Mouse (Mus musculus) olfactory bulb, adult 2 months (tissue): ENCODE results near the gene Tex52. TPM values are rescaled to one million over a fixed set of nuclear protein-coding genes. Genes with fewer than 3 reads are reported as not detected.

ENCODE experiments used
- H3K27ac ChIP-seq: fragments of 200-500 bp; 2 replicates; pipeline ENCODE4 v1.5.1; 2012; ENCODE audit warnings: low read depth, low read length; ENCODE audit not compliant: insufficient read depth
- H3K4me1 ChIP-seq: fragments of 200-500 bp; 2 replicates; pipeline ENCODE4 v1.6.1; 2012; ENCODE audit warnings: low read length; ENCODE audit not compliant: control insufficient read depth, insufficient read depth
- H3K4me3 ChIP-seq: fragments of 200-500 bp; 2 replicates; pipeline ENCODE4 v1.5.1; 2012; ENCODE audit warnings: mild to moderate bottlenecking, low read depth, low read length, moderate library complexity; ENCODE audit not compliant: insufficient read depth
- CTCF ChIP-seq: fragments of 200-500 bp; IDR thresholded peaks from 2 replicates; pipeline ENCODE4 v1.5.1; 2012; ENCODE audit warnings: low read depth, mild to moderate bottlenecking, low read length, moderate library complexity; ENCODE audit not compliant: insufficient read depth
- POLR2A ChIP-seq: fragments of 200-500 bp; IDR thresholded peaks from 2 replicates; pipeline ENCODE4 v1.6.1; 2012; ENCODE audit warnings: mild to moderate bottlenecking, low read depth, low read length, moderate library complexity; ENCODE audit not compliant: insufficient read depth
- WGBS: fragments of 180-500 bp; shearing (Covaris S2); methylation state at CpG from one replicate; pipeline ENCODE4 v1.1.7; 2018; 5-methylcytosine and 5-hydroxymethylcytosine counted together
- polyA plus RNA-seq: library from polyadenylated mRNA; stranded (reverse); fragments of >200 nt; gene quantifications from 2 replicates; pipeline ENCODE4 v1.2.4, GENCODE M21; 2012; ENCODE audit warnings: low replicate concordance; ENCODE audit not compliant: missing spikeins, insufficient read depth, insufficient read length

Tex52 gene
- not detected in 2 replicates for polyA plus RNA-seq

DNA sequence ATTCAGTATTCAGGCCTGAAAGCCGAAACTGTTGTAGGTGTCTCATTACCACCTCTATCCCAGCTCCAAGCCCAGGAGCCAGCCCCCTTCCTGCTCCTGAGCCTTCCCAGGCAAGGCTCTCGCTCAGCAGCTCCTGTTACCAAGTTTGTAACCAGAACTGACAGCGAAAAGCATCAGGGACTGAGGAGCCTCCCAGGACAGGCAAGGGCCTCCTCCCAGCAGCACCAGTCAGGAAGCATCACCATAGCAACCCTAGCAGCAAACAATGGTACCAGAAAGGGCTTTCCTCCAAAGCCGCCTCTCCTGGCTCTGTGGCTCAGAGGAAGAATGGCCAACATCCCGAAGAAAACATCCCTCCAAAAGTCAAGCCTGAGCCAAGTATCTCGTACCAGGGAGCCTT lies at the start of gene Tex52, which contains the start of gene Gm44596:
Gene Tex52 (plus strand): TSS at position 265 of the 400 bp plus-strand sequence.
Gene Gm44596 (plus strand): TSS at position 312 of the 400 bp plus-strand sequence.
- no peak for TF ChIP-seq POLR2A
- no peak for TF ChIP-seq CTCF
- 17% methylated on average over 6 of the region's 6 CpGs for WGBS
- H3K4me3 ChIP-seq = no peak within 1 kb of the TSS
- peaks cover 16% of the 10 kb centered on the region for H3K4me1 ChIP-seq
- peak within 1 kb of the TSS; percentile 78 for H3K27ac ChIP-seq

DNA sequence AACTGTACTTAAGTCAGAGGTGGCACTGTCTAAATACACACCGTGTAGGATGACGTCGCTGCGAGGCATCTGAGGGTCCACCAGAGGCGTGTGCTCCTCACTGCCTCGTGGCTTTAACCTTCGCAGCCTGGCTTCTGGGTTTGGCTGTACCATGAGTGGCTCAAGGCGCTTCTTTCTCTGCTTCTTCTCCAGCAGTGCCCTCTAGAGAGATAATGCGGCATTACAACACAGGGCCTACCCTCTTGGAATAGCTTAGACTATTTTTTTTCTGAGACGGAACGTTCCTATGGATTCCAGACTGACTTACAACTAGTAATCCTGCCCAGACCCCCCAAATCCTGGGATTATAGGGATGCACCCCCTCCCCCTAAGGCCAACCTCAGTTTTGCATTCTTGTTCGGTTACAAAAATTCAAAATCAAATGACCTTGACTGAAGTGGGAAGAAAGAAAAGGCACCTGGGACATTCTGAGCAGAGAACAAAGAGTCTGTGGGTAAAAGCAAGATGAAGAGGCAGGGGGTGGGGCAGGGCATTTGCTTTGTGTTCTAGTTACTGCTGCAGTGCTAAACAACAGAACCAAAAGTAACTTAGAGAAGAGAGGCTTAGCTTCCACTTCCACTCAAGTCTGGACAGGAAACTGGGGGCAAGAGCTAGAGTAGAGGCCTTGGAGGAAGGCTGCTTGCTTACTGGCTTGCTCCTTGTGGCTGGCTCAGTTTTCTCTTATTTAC lies 40.7 kb upstream of the Tex52 start:
- WGBS = 13% methylated on average over 12 of the region's 12 CpGs
- Histone ChIP-seq H3K27ac (no peak overlapping the region), H3K4me3 (no peak overlapping the region), H3K4me1 (peaks cover 8% of the 10 kb centered on the region)
- peak; percentile 43; the same call in 1 of the 2 replicates for TF ChIP-seq CTCF
- no peak for TF ChIP-seq POLR2A

DNA sequence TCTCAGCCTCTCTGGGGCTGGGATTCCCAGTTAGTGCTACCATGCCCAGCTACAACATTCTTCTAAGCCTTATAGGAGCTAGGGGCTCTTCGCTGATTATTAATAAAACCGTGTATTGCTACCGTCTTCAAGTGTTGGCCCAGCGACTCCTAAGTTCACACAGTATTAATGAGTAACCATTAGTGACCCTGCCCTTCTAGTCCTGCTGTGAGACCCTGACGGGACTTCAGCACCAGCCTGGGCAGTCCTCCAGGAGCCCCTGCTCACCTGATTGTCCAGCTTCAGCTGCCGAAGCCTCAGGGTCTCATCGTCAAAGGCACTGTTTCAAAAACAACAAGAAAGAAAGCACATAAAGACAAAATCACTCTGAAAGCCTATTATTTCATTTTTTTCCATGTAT lies 37.8 kb upstream of the Tex52 start:
- no peak overlapping the region for H3K27ac ChIP-seq
- no peak overlapping the region for H3K4me3 ChIP-seq
- TF ChIP-seq CTCF = no peak
- no peak for TF ChIP-seq POLR2A
- peaks cover 13% of the 10 kb centered on the region for H3K4me1 ChIP-seq
- WGBS = 64% methylated on average over 7 of the region's 7 CpGs

DNA sequence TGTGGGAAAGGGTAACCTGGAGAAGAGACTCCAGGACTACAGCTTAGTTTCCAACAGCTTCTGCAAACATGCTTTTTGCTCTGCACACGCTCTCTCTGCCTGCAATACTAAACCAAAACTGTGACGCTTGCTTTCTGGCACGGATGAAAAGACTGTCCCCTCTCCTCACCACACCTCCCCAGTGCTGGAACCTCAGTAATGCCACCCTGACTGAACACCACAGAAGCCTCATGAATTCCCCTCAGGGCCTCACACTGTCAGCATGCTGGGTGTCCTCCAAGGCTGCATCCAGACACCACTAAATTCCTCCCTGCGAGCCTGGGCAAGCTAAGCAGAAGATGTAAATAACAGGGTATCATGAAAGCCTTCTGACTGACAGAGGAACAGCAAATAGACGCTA lies 36.4 kb upstream of the Tex52 start:
- WGBS = 17% methylated on average over 5 of the region's 5 CpGs
- TF ChIP-seq POLR2A = no peak
- TF ChIP-seq CTCF = no peak
- H3K4me3 ChIP-seq = no peak overlapping the region
- H3K4me1 ChIP-seq = peaks cover 13% of the 10 kb centered on the region
- peak overlapping the region; percentile 50; the same call in 1 of the 2 replicates for H3K27ac ChIP-seq

DNA sequence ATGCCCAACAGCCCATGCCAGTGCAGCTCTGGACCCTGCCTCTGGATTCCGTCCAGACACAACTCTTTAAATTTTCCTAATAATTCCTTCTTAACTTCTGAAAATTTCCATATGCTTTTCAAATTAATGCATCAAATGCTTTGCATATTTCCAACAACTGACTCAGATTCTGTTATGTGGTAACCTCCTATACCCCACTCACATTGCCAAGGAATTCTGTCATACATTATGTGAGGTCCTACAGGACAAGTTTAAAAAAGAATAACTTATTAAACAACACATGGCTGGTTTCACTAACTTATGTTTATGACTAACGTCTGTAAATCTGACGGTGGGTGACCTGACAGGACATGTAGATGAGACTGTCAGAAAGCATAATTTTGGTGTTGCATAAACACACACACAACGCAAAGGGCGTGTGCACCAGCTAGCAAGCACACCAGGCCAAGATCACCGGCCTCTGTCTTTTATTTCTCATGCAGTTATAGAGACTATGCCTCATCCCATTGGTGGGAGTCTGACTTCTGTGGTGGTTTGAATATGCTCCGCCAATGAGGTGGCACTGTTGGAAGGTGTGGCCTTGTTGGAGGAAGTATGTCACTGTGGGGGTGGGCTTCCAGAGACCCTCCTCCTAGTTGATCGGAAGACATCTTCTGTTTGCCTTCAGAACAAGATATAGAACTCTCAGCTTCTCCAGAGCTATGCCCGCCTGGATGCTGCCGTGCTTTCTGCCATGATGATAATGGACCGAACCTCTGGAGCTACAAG lies 33.1 kb upstream of the Tex52 start:
- WGBS = 94% methylated on average over 11 of the region's 11 CpGs
- Histone ChIP-seq H3K27ac (no peak overlapping the region), H3K4me3 (no peak overlapping the region), H3K4me1 (peaks cover 13% of the 10 kb centered on the region)
- TF ChIP-seq POLR2A (no peak), CTCF (no peak)

DNA sequence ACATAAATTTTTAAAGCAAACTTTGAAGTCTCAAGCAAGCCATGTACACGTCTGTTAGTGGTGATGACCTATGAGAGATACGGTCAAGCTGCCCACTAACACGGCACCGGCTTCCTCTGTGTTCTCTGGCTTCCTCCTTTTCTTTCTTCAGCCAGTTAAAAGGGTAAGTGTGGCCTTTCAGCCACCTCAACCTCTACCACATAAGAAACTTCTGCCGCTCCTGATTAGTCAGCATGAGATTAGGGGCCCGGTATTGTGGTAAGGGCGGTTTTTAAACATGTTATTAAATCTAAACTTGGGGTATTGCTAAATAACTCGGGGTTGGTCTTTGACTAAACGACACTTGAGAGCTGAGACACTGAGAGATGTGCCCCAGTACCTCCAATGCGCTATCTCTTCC lies 29.6 kb upstream of the Tex52 start:
- Histone ChIP-seq H3K4me1 (peaks cover 22% of the 10 kb centered on the region), H3K4me3 (no peak overlapping the region), H3K27ac (no peak overlapping the region)
- TF ChIP-seq POLR2A (no peak), CTCF (no peak)
- 50% methylated on average over 10 of the region's 10 CpGs for WGBS

DNA sequence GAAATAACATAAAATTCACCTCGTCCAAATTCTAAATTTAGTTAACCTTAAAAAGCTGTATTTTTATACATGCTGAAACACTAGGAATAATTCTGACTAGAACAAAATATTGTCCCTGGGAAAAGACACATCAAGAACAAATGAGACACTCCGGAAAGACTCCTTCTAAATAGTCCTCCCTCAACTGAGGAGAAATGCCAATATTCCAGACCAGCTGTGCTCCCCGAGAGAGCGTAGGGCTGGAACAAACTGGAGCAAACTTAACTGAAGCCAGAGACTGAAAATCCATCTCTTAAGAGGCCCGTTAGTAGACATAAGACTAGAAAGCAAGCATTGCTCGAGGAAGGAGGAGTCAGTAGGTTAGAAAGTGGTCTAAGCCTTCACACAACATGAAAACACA lies 28.5 kb upstream of the Tex52 start:
- Histone ChIP-seq H3K27ac (peak overlapping the region; percentile 77), H3K4me3 (no peak overlapping the region), H3K4me1 (peaks cover 22% of the 10 kb centered on the region)
- no peak for TF ChIP-seq POLR2A
- no peak for TF ChIP-seq CTCF
- WGBS = 18% methylated on average over 6 of the region's 6 CpGs

DNA sequence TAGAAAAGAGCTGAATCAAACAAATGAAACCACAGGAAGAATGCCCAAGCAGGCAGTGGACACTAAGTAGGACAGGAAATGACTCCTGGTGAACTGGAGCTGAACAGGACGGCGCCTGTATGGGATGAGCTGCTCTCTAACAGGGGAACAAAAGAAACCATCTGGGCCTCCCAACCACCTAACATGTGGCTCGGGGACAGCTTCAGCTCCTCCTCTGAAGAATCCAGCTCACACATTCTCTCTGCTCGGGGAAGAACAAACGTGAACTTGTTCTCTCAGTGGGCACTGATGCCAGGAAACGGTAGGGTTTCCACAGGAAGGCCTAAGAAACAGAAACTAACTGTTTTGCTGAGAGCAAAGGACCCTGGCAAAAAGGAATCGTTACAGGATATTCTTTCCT lies 25.5 kb upstream of the Tex52 start:
- 20% methylated on average over 7 of the region's 7 CpGs for WGBS
- peaks cover 24% of the 10 kb centered on the region for H3K4me1 ChIP-seq
- H3K27ac ChIP-seq = peak overlapping the region; percentile 60; the same call in 1 of the 2 replicates
- TF ChIP-seq POLR2A (no peak), CTCF (no peak)
- H3K4me3 ChIP-seq = no peak overlapping the region

DNA sequence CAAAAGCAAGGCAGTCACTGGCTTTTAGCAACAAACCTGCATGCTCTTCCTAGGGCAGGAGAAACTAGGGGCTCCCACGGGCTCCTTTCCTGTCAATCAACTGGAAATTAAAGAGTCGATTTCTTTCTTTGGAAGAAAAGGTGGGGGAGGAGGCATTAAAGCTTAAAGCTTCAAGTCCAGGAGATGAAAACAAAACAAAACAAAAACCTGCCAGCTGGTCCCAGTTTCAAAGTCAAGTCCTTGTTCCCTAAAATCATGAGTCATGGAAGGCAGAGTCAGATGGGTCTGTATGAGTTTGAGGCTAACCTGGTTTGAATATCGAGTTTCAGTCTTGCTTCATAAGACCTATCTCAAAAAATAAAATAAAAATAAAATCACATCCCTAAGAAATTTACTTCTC lies 21.1 kb upstream of the Tex52 start:
- WGBS = 25% methylated on average over 3 of the region's 3 CpGs
- no peak for TF ChIP-seq POLR2A
- no peak for TF ChIP-seq CTCF
- no peak overlapping the region for H3K4me3 ChIP-seq
- peaks cover 13% of the 10 kb centered on the region; the same call in 1 of the 2 replicates for H3K4me1 ChIP-seq
- no peak overlapping the region for H3K27ac ChIP-seq
